Mouse (Mus musculus): Measurements from ENCODE around the gene Tppp3. TPM values are rescaled to one million over a fixed set of nuclear protein-coding genes. Genes with fewer than 3 reads are reported as not detected.
A peak's percentile ranks its signal among the peaks of the same experiment; 100 is the strongest.

Gene Tppp3
- polyA plus RNA-seq, 1 experiment from 2014 or later, result 204 TPM

- Histone ChIP-seq H3K4me3 (replicated peaks; ENCODE audit: low read length) (peak overlapping the region; percentile 36), H3K36me3 (replicated peaks; ENCODE audit: control insufficient read depth, insufficient read depth) (peaks cover 12% of the 10 kb centered on the region), H3K27ac (peak overlapping the region; percentile 74), H3K4me1 (replicated peaks; ENCODE audit: control insufficient read depth, insufficient read depth, low read length) (peaks cover 57% of the 10 kb centered on the region), H3K9me3 (ENCODE audit: control insufficient read depth, low read length) (no peaks in the 10 kb centered on the region), H3K4me2 (replicated peaks) (peak overlapping the region; percentile 63), H3K27me3 (ENCODE audit: control insufficient read depth, insufficient read depth, low read length) (no peaks in the 10 kb centered on the region), H3K9ac (peak overlapping the region; percentile 67)
- 18% methylated on average over 11 of the region's 11 CpGs for WGBS
- ATAC-seq (ENCODE audit: low FRiP score), result peak; percentile 72; the same call in 1 of the 2 replicates
- DNase-seq (ENCODE audit: low spot score), result no peak
Measured at GRCm38 (mm10) chr8:105470681-105471313, 529 bp downstream of the Tppp3 start.

- 56% methylated on average over 5 of the region's 5 CpGs for WGBS
- Histone ChIP-seq H3K4me3 (replicated peaks; ENCODE audit: low read length) (peak overlapping the region; percentile 36), H3K27ac (peak overlapping the region; percentile 74), H3K9ac (peak overlapping the region; percentile 67), H3K27me3 (ENCODE audit: control insufficient read depth, insufficient read depth, low read length) (no peaks in the 10 kb centered on the region), H3K4me1 (replicated peaks; ENCODE audit: control insufficient read depth, insufficient read depth, low read length) (peaks cover 57% of the 10 kb centered on the region), H3K36me3 (replicated peaks; ENCODE audit: control insufficient read depth, insufficient read depth) (peaks cover 12% of the 10 kb centered on the region), H3K4me2 (replicated peaks) (peak overlapping the region; percentile 63), H3K9me3 (ENCODE audit: control insufficient read depth, low read length) (no peaks in the 10 kb centered on the region)
- DNase-seq (ENCODE audit: low spot score) (no peak), ATAC-seq (ENCODE audit: low FRiP score) (no peak)
Measured at GRCm38 (mm10) chr8:105470262-105470661, 1.1 kb downstream of the Tppp3 start.

- peaks cover 53% of the 10 kb centered on the region for H3K4me1 ChIP-seq (replicated peaks; ENCODE audit: control insufficient read depth, insufficient read depth, low read length)
- H3K9ac ChIP-seq, result peak overlapping the region; percentile 67
- 79% methylated on average over 5 of the region's 5 CpGs for WGBS
- peaks cover 12% of the 10 kb centered on the region for H3K36me3 ChIP-seq (replicated peaks; ENCODE audit: control insufficient read depth, insufficient read depth)
- no peaks in the 10 kb centered on the region for H3K27me3 ChIP-seq (ENCODE audit: control insufficient read depth, insufficient read depth, low read length)
- peak overlapping the region; percentile 63 for H3K4me2 ChIP-seq (replicated peaks)
- H3K4me3 ChIP-seq (replicated peaks; ENCODE audit: low read length), result peak overlapping the region; percentile 36
- DNase-seq (ENCODE audit: low spot score) (no peak), ATAC-seq (ENCODE audit: low FRiP score) (no peak)
- peak overlapping the region; percentile 74 for H3K27ac ChIP-seq
- no peaks in the 10 kb centered on the region for H3K9me3 ChIP-seq (ENCODE audit: control insufficient read depth, low read length)
Measured at GRCm38 (mm10) chr8:105469816-105470215, 1.5 kb downstream of the Tppp3 start.

- H3K4me3 ChIP-seq (replicated peaks; ENCODE audit: low read length), result peak overlapping the region; percentile 36
- DNase-seq (ENCODE audit: low spot score), result peak; percentile 53
- H3K9ac ChIP-seq, result peak overlapping the region; percentile 67
- H3K27ac ChIP-seq, result peak overlapping the region; percentile 74
- H3K4me2 ChIP-seq (replicated peaks), result peak overlapping the region; percentile 63
- 9% methylated on average over 6 of the region's 6 CpGs for WGBS
- H3K27me3 ChIP-seq (ENCODE audit: control insufficient read depth, insufficient read depth, low read length), result no peaks in the 10 kb centered on the region
- H3K9me3 ChIP-seq (ENCODE audit: control insufficient read depth, low read length), result no peaks in the 10 kb centered on the region
- ATAC-seq (ENCODE audit: low FRiP score), result peak; percentile 41
- H3K36me3 ChIP-seq (replicated peaks; ENCODE audit: control insufficient read depth, insufficient read depth), result peaks cover 12% of the 10 kb centered on the region
- H3K4me1 ChIP-seq (replicated peaks; ENCODE audit: control insufficient read depth, insufficient read depth, low read length), result peaks cover 50% of the 10 kb centered on the region
Measured at GRCm38 (mm10) chr8:105469041-105469695, 2.2 kb downstream of the Tppp3 start.

- Histone ChIP-seq H3K36me3 (replicated peaks; ENCODE audit: control insufficient read depth, insufficient read depth) (peaks cover 12% of the 10 kb centered on the region), H3K9me3 (ENCODE audit: control insufficient read depth, low read length) (no peaks in the 10 kb centered on the region), H3K27ac (peak overlapping the region; percentile 79), H3K4me2 (replicated peaks) (no peak overlapping the region), H3K27me3 (ENCODE audit: control insufficient read depth, insufficient read depth, low read length) (no peaks in the 10 kb centered on the region), H3K4me1 (replicated peaks; ENCODE audit: control insufficient read depth, insufficient read depth, low read length) (peaks cover 50% of the 10 kb centered on the region), H3K4me3 (replicated peaks; ENCODE audit: low read length) (no peak overlapping the region), H3K9ac (no peak overlapping the region)
- 90% methylated on average over 27 of the region's 27 CpGs for WGBS
- DNase-seq (ENCODE audit: low spot score) (no peak), ATAC-seq (ENCODE audit: low FRiP score) (no peak)
Measured at GRCm38 (mm10) chr8:105468002-105468720, 3.2 kb downstream of the Tppp3 start.

- peak overlapping the region; percentile 79 for H3K27ac ChIP-seq
- H3K4me1 ChIP-seq (replicated peaks; ENCODE audit: control insufficient read depth, insufficient read depth, low read length), result peaks cover 52% of the 10 kb centered on the region
- WGBS, result 94% methylated on average over 10 of the region's 10 CpGs
- H3K9me3 ChIP-seq (ENCODE audit: control insufficient read depth, low read length), result no peaks in the 10 kb centered on the region
- H3K27me3 ChIP-seq (ENCODE audit: control insufficient read depth, insufficient read depth, low read length), result no peaks in the 10 kb centered on the region
- H3K4me3 ChIP-seq (replicated peaks; ENCODE audit: low read length), result no peak overlapping the region
- no peak overlapping the region for H3K9ac ChIP-seq
- H3K4me2 ChIP-seq (replicated peaks), result no peak overlapping the region
- peaks cover 12% of the 10 kb centered on the region for H3K36me3 ChIP-seq (replicated peaks; ENCODE audit: control insufficient read depth, insufficient read depth)
- ATAC-seq (ENCODE audit: low FRiP score) (no peak), DNase-seq (ENCODE audit: low spot score) (no peak)
Measured at GRCm38 (mm10) chr8:105467396-105467985, 3.8 kb downstream of the Tppp3 start.

- DNase-seq (ENCODE audit: low spot score) (peak; percentile 74), ATAC-seq (ENCODE audit: low FRiP score) (no peak)
- Histone ChIP-seq H3K9me3 (ENCODE audit: control insufficient read depth, low read length) (no peaks in the 10 kb centered on the region), H3K4me3 (replicated peaks; ENCODE audit: low read length) (no peak overlapping the region), H3K27me3 (ENCODE audit: control insufficient read depth, insufficient read depth, low read length) (no peaks in the 10 kb centered on the region), H3K36me3 (replicated peaks; ENCODE audit: control insufficient read depth, insufficient read depth) (peaks cover 12% of the 10 kb centered on the region), H3K4me2 (replicated peaks) (no peak overlapping the region), H3K9ac (no peak overlapping the region), H3K4me1 (replicated peaks; ENCODE audit: control insufficient read depth, insufficient read depth, low read length) (peaks cover 52% of the 10 kb centered on the region), H3K27ac (peak overlapping the region; percentile 79)
- WGBS, result 62% methylated on average over 7 of the region's 7 CpGs
Measured at GRCm38 (mm10) chr8:105466700-105467291, 4.5 kb downstream of the Tppp3 start.

GRCm38 (mm10) chr8:105466246-105466645 is 5.1 kb downstream of the Tppp3 start:
- peaks cover 52% of the 10 kb centered on the region for H3K4me1 ChIP-seq (replicated peaks; ENCODE audit: control insufficient read depth, insufficient read depth, low read length)
- H3K27ac ChIP-seq, result peak overlapping the region; percentile 79
- peaks cover 12% of the 10 kb centered on the region for H3K36me3 ChIP-seq (replicated peaks; ENCODE audit: control insufficient read depth, insufficient read depth)
- no peak overlapping the region for H3K4me3 ChIP-seq (replicated peaks; ENCODE audit: low read length)
- no peak for DNase-seq (ENCODE audit: low spot score)
- 76% methylated on average over 6 of the region's 6 CpGs for WGBS
- H3K27me3 ChIP-seq (ENCODE audit: control insufficient read depth, insufficient read depth, low read length), result no peaks in the 10 kb centered on the region
- no peak for ATAC-seq (ENCODE audit: low FRiP score)
- H3K9me3 ChIP-seq (ENCODE audit: control insufficient read depth, low read length), result no peaks in the 10 kb centered on the region
- H3K9ac ChIP-seq, result no peak overlapping the region
- no peak overlapping the region for H3K4me2 ChIP-seq (replicated peaks)

GRCm38 (mm10) chr8:105464595-105464994 is 6.7 kb downstream of the Tppp3 start:
- Histone ChIP-seq H3K4me2 (replicated peaks) (no peak overlapping the region), H3K27ac (no peak overlapping the region), H3K36me3 (replicated peaks; ENCODE audit: control insufficient read depth, insufficient read depth) (peaks cover 12% of the 10 kb centered on the region), H3K4me1 (replicated peaks; ENCODE audit: control insufficient read depth, insufficient read depth, low read length) (peaks cover 37% of the 10 kb centered on the region), H3K27me3 (ENCODE audit: control insufficient read depth, insufficient read depth, low read length) (no peaks in the 10 kb centered on the region), H3K9ac (no peak overlapping the region), H3K4me3 (replicated peaks; ENCODE audit: low read length) (no peak overlapping the region), H3K9me3 (ENCODE audit: control insufficient read depth, low read length) (no peaks in the 10 kb centered on the region)
- 62% methylated on average over 7 of the region's 7 CpGs for WGBS
- no peak for ATAC-seq (ENCODE audit: low FRiP score)
- DNase-seq (ENCODE audit: low spot score), result no peak

Data from hindbrain, embryonic 14.5 days (tissue).